Mouse (Mus musculus) heart, embryonic 12.5 days (tissue): ENCODE results near the gene Slc35d2. TPM values are rescaled to one million over a fixed set of nuclear protein-coding genes. Genes with fewer than 3 reads are reported as not detected.

Experiments used
- ATAC-seq: fragments of 200-750 bp; cut with Nextera tagmentation; 2 replicates; pipeline ENCODE4 v1.8.0; 2017; ENCODE audit warnings: moderate TSS enrichment, moderate library complexity; ENCODE audit not compliant: insufficient number of reproducible peaks, low FRiP score
- H3K27ac ChIP-seq: fragments of 300-500 bp; sonication (generic); 2 replicates; pipeline ENCODE4 v1.5.1; 2016; ENCODE audit warnings: mild to moderate bottlenecking, moderate library complexity; ENCODE audit not compliant: poor library complexity, severe bottlenecking
- H3K27me3 ChIP-seq: fragments of 300-500 bp; sonication (generic); replicated peaks from 2 replicates; pipeline ENCODE4 v1.6.1; 2016; ENCODE audit warnings: mild to moderate bottlenecking, moderate library complexity
- H3K36me3 ChIP-seq: fragments of 300-500 bp; sonication (generic); 2 replicates; pipeline ENCODE4 v1.6.1; 2016; ENCODE audit warnings: mild to moderate bottlenecking, moderate library complexity
- H3K4me1 ChIP-seq: fragments of 300-500 bp; sonication (generic); replicated peaks from 2 replicates; pipeline ENCODE4 v1.6.1; 2016; ENCODE audit warnings: mild to moderate bottlenecking
- H3K4me2 ChIP-seq: fragments of 300-500 bp; sonication (generic); 2 replicates; pipeline ENCODE4 v1.6.1; 2016; ENCODE audit warnings: mild to moderate bottlenecking, moderate library complexity
- H3K4me3 ChIP-seq: fragments of 300-500 bp; sonication (generic); 2 replicates; pipeline ENCODE4 v1.5.1; 2016; ENCODE audit warnings: mild to moderate bottlenecking
- H3K9ac ChIP-seq: fragments of 300-500 bp; sonication (generic); 2 replicates; pipeline ENCODE4 v1.6.1; 2016; ENCODE audit warnings: mild to moderate bottlenecking, moderate library complexity
- H3K9me3 ChIP-seq: fragments of 300-500 bp; sonication (generic); replicated peaks from 2 replicates; pipeline ENCODE4 v1.6.1; 2016; ENCODE audit warnings: mild to moderate bottlenecking, moderate library complexity
- WGBS: fragments of 180-500 bp; shearing (Covaris S2); methylation state at CpG from one replicate; pipeline ENCODE4 v1.1.7; 2016; 5-methylcytosine and 5-hydroxymethylcytosine counted together
- polyA plus RNA-seq: library from polyadenylated mRNA; unstranded; fragments of >200 nt; fragmentation: Nextera tagmentation; extraction: Ambion mirVana; gene quantifications from 2 replicates; pipeline ENCODE4 v1.2.1, GENCODE M21; 2016

Slc35d2 gene
- polyA plus RNA-seq, 1 experiment from 2014 or later: 9.5 TPM

GRCm38 (mm10) chr13:64108381-64108850, 20.8 kb downstream of the Slc35d2 start:
- Histone ChIP-seq H3K9ac (no peak overlapping the region), H3K27me3 (no peaks in the 10 kb centered on the region), H3K27ac (no peak overlapping the region), H3K36me3 (0 out of 2 replicates have a peak, but pooled peaks cover 3% of the 10 kb centered on the region), H3K9me3 (no peaks in the 10 kb centered on the region), H3K4me2 (no peak overlapping the region), H3K4me3 (no peak overlapping the region), H3K4me1 (peaks cover 7% of the 10 kb centered on the region; the same call in 1 of the 2 replicates)
- 27% methylated on average over 5 of the region's 5 CpGs for WGBS
- no peak for ATAC-seq

GRCm38 (mm10) chr13:64107535-64107934, 21.6 kb downstream of the Slc35d2 start:
- no peak overlapping the region for H3K4me2 ChIP-seq
- no peak overlapping the region for H3K4me3 ChIP-seq
- H3K36me3 ChIP-seq: 0 out of 2 replicates have a peak, but pooled peaks cover 3% of the 10 kb centered on the region
- H3K9ac ChIP-seq: no peak overlapping the region
- 34% methylated on average over 8 of the region's 8 CpGs for WGBS
- H3K27me3 ChIP-seq: no peaks in the 10 kb centered on the region
- no peaks in the 10 kb centered on the region for H3K9me3 ChIP-seq
- peaks cover 7% of the 10 kb centered on the region; the same call in 1 of the 2 replicates for H3K4me1 ChIP-seq
- no peak overlapping the region for H3K27ac ChIP-seq
- no peak for ATAC-seq

- Histone ChIP-seq H3K9me3 (no peaks in the 10 kb centered on the region), H3K9ac (no peak overlapping the region), H3K4me1 (peaks cover 7% of the 10 kb centered on the region; the same call in 1 of the 2 replicates), H3K4me3 (no peak overlapping the region), H3K36me3 (0 out of 2 replicates have a peak, but pooled peaks cover 3% of the 10 kb centered on the region), H3K4me2 (no peak overlapping the region), H3K27ac (no peak overlapping the region), H3K27me3 (no peaks in the 10 kb centered on the region)
- WGBS: 67% methylated on average over 3 of the region's 3 CpGs
- no peak for ATAC-seq
Measured at GRCm38 (mm10) chr13:64107105-64107504, 22.1 kb downstream of the Slc35d2 start.

GRCm38 (mm10) chr13:64105690-64106089, 23.5 kb downstream of the Slc35d2 start:
- Histone ChIP-seq H3K4me2 (no peak overlapping the region), H3K9ac (no peak overlapping the region), H3K4me1 (peaks cover 7% of the 10 kb centered on the region; the same call in 1 of the 2 replicates), H3K27ac (no peak overlapping the region), H3K27me3 (no peaks in the 10 kb centered on the region), H3K9me3 (no peaks in the 10 kb centered on the region), H3K36me3 (0 out of 2 replicates have a peak, but pooled peaks cover 3% of the 10 kb centered on the region), H3K4me3 (no peak overlapping the region)
- ATAC-seq: no peak
- WGBS: 62% methylated on average over 3 of the region's 3 CpGs

DNA sequence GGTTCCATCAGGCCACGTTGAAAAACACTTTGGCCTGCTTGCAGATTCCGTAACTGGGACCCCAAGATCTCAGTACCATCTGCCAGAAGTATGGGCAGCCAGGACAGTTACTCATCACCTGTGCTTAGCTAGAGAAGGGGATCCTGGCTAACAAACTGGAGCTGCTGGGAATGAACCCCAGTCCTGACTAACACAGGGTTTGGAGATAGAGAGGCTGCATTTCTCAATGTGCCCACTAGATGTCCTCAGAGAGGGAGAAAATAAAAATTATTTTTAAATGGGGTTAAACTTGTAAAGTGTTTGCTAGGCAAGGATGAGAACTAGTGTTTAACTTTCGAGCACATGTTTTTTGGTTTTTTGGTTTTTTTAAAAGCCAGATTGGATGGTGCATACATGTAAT, 29.0 kb downstream of the Slc35d2 start:
- Histone ChIP-seq H3K27ac (no peak overlapping the region), H3K9ac (no peak overlapping the region), H3K27me3 (no peaks in the 10 kb centered on the region), H3K36me3 (peaks cover 4% of the 10 kb centered on the region; the same call in 1 of the 2 replicates), H3K4me1 (no peaks in the 10 kb centered on the region), H3K9me3 (no peaks in the 10 kb centered on the region), H3K4me3 (no peak overlapping the region), H3K4me2 (no peak overlapping the region)
- WGBS: 66% methylated on average over 3 of the region's 3 CpGs
- ATAC-seq: no peak

GRCm38 (mm10) chr13:64098992-64099391, 30.2 kb downstream of the Slc35d2 start:
- H3K27me3 ChIP-seq: no peaks in the 10 kb centered on the region
- H3K27ac ChIP-seq: no peak overlapping the region
- no peaks in the 10 kb centered on the region for H3K4me1 ChIP-seq
- H3K9me3 ChIP-seq: no peaks in the 10 kb centered on the region
- H3K9ac ChIP-seq: no peak overlapping the region
- ATAC-seq: no peak
- H3K36me3 ChIP-seq: peaks cover 4% of the 10 kb centered on the region; the same call in 1 of the 2 replicates
- 70% methylated on average over 9 of the region's 9 CpGs for WGBS
- no peak overlapping the region for H3K4me2 ChIP-seq
- H3K4me3 ChIP-seq: no peak overlapping the region

GRCm38 (mm10) chr13:64093341-64093740, 35.8 kb downstream of the Slc35d2 start:
- Histone ChIP-seq H3K27ac (no peak overlapping the region), H3K4me1 (peaks cover 3% of the 10 kb centered on the region; the same call in 1 of the 2 replicates), H3K4me2 (no peak overlapping the region), H3K27me3 (no peaks in the 10 kb centered on the region), H3K4me3 (no peak overlapping the region), H3K9me3 (no peaks in the 10 kb centered on the region), H3K9ac (no peak overlapping the region), H3K36me3 (peaks cover 4% of the 10 kb centered on the region; the same call in 1 of the 2 replicates)
- 2% methylated on average over 1 of the region's 1 CpGs for WGBS
- ATAC-seq: no peak

DNA sequence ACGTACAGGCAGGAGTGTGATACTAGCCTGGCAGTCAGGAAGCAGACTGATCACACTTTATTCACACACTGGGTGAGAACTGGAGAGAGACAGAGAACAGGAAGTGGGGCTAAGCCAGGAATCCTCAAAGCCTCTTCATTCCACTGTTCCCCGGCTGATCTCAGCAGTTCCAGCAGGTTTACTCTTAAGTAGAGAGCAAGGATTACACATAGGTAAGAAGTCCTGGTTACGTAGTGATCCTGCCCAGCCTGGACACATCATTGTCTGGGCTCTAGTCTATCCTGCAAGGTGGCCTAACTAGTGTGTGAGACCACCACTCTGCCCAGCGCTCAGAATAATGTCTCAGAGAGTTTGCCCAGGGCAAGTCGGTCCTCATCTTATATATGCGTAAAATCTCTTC, 36.4 kb downstream of the Slc35d2 start:
- Histone ChIP-seq H3K36me3 (peaks cover 4% of the 10 kb centered on the region; the same call in 1 of the 2 replicates), H3K9ac (no peak overlapping the region), H3K27me3 (no peaks in the 10 kb centered on the region), H3K9me3 (no peaks in the 10 kb centered on the region), H3K4me1 (peaks cover 3% of the 10 kb centered on the region; the same call in 1 of the 2 replicates), H3K4me3 (no peak overlapping the region), H3K4me2 (no peak overlapping the region), H3K27ac (no peak overlapping the region)
- WGBS: 60% methylated on average over 6 of the region's 6 CpGs
- ATAC-seq: no peak

- H3K27ac ChIP-seq: no peak overlapping the region
- H3K9ac ChIP-seq: no peak overlapping the region
- 66% methylated on average over 3 of the region's 3 CpGs for WGBS
- no peak for ATAC-seq
- H3K36me3 ChIP-seq: peaks cover 4% of the 10 kb centered on the region; the same call in 1 of the 2 replicates
- no peaks in the 10 kb centered on the region for H3K9me3 ChIP-seq
- H3K4me3 ChIP-seq: no peak overlapping the region
- no peak overlapping the region for H3K4me2 ChIP-seq
- peaks cover 6% of the 10 kb centered on the region; the same call in 1 of the 2 replicates for H3K4me1 ChIP-seq
- H3K27me3 ChIP-seq: no peaks in the 10 kb centered on the region
Measured at GRCm38 (mm10) chr13:64092141-64092540, 37.0 kb downstream of the Slc35d2 start.

DNA sequence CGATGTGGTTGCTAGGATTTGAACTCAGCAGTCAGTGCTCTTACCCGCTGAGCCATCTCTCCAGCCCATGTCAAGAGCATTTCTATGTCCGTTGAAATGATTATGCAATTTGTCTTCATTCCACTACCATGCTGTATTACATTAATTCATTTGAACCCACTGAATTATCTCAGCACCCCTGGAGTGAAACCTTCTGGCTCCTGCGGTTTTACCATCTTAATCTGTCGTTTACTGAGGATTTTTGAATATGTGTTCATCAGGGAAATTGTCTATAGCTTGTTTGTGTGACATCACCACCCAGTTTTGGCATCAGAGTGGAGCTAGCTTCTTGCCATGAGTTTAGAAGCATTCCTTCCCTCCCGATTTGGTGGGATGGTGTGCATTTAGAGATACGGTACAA, 38.2 kb downstream of the Slc35d2 start:
- WGBS: 72% methylated on average over 7 of the region's 7 CpGs
- Histone ChIP-seq H3K27ac (no peak overlapping the region), H3K9ac (no peak overlapping the region), H3K9me3 (no peaks in the 10 kb centered on the region), H3K4me3 (no peak overlapping the region), H3K36me3 (no peaks in the 10 kb centered on the region), H3K4me2 (no peak overlapping the region), H3K4me1 (peaks cover 6% of the 10 kb centered on the region; the same call in 1 of the 2 replicates), H3K27me3 (no peaks in the 10 kb centered on the region)
- ATAC-seq: no peak

DNA sequence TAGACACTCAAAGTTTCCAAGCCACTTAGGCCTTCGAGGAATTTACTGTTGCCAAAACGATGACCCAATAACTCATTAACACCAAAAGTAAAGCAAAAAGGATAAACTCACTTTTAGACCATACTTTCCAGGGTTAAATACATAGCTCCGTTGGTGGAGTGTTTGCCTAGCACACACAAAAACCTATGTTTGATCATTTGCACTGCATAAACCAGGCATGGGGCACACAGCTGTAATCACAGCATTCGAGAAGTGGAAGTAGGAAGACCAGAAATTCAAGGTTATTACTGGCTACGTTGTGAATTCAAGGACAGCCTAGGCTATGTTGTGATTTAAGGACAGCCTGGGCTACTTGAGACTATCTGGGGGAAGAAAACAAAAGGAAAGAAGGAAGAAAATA, 38.9 kb downstream of the Slc35d2 start:
- Histone ChIP-seq H3K4me3 (no peak overlapping the region), H3K36me3 (no peaks in the 10 kb centered on the region), H3K27me3 (no peaks in the 10 kb centered on the region), H3K9ac (no peak overlapping the region), H3K27ac (no peak overlapping the region), H3K9me3 (no peaks in the 10 kb centered on the region), H3K4me1 (peaks cover 6% of the 10 kb centered on the region; the same call in 1 of the 2 replicates), H3K4me2 (no peak overlapping the region)
- 84% methylated on average over 5 of the region's 5 CpGs for WGBS
- ATAC-seq: no peak

DNA sequence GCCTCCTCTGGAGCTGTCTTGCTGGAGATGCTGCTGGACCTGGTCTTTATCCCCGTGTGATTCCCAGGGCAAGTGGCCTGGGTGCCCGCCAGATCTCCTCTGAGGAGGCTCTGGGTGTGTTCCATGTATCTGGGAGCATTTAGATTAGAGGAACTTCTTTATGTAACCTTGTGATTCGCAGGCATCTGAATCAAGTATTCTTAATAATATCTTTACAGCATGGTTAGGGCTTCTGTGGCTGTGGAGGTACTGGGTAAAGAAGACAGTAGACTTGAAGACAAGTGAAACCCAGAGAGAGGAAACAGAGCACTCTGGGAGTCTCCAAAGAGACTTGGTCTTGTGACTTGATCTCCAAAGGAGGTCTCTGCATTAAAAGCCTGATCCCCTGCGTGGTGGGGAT, 40.0 kb downstream of the Slc35d2 start, which contains the start of gene Hsd17b3:
Gene Hsd17b3 (minus strand): TSS at position 101 of the 400 bp plus-strand sequence.
- H3K4me3 ChIP-seq: no peak within 1 kb of the TSS
- H3K9me3 ChIP-seq: no peaks in the 10 kb centered on the region
- WGBS: 59% methylated on average over 4 of the region's 4 CpGs
- peaks cover 6% of the 10 kb centered on the region; the same call in 1 of the 2 replicates for H3K4me1 ChIP-seq
- H3K27me3 ChIP-seq: no peaks in the 10 kb centered on the region
- H3K27ac ChIP-seq: no peak within 1 kb of the TSS
- H3K4me2 ChIP-seq: no peak within 1 kb of the TSS
- H3K9ac ChIP-seq: no peak within 1 kb of the TSS
- H3K36me3 ChIP-seq: no peaks in the 10 kb centered on the region
- no peak for ATAC-seq
